Mouse (Mus musculus): ENCODE data around the gene Rab4b. TPM values are rescaled to one million over a fixed set of nuclear protein-coding genes. Genes with fewer than 3 reads are reported as not detected.

The Rab4b gene
- polyA plus RNA-seq, 1 experiment, result 65.0 TPM

GRCm38 (mm10) chr7:27189271-27189931, 10.7 kb upstream of the Rab4b start:
- TF ChIP-seq CTCF (IDR thresholded peaks at IDR 0.05; ENCODE audit: low read depth, low read length), result no peak; the same call in 1 of the 2 replicates
- no peak for TF ChIP-seq POLR2A (IDR thresholded peaks at IDR 0.05; ENCODE audit: borderline replicate concordance, low read depth, low read length)
- Histone ChIP-seq H3K4me1 (ENCODE audit: control insufficient read depth, insufficient read depth, low read length) (peaks cover 8% of the 10 kb centered on the region), H3K4me3 (ENCODE audit: insufficient read depth, low read length) (no peak overlapping the region), H3K27ac (ENCODE audit: insufficient read depth, low read depth, low read length) (no peak overlapping the region)

- Histone ChIP-seq H3K4me1 (ENCODE audit: control insufficient read depth, insufficient read depth, low read length) (no peaks in the 10 kb centered on the region), H3K4me3 (ENCODE audit: insufficient read depth, low read length) (no peak overlapping the region), H3K27ac (ENCODE audit: insufficient read depth, low read depth, low read length) (no peak overlapping the region)
- no peak for TF ChIP-seq POLR2A (IDR thresholded peaks at IDR 0.05; ENCODE audit: borderline replicate concordance, low read depth, low read length)
Observed at GRCm38 (mm10) chr7:27185986-27186385, 7.3 kb upstream of the Rab4b start.

GRCm38 (mm10) chr7:27184964-27185363, 6.3 kb upstream of the Rab4b start:
- H3K4me3 ChIP-seq (ENCODE audit: insufficient read depth, low read length), result no peak overlapping the region
- no peak overlapping the region for H3K27ac ChIP-seq (ENCODE audit: insufficient read depth, low read depth, low read length)
- no peaks in the 10 kb centered on the region for H3K4me1 ChIP-seq (ENCODE audit: control insufficient read depth, insufficient read depth, low read length)
- TF ChIP-seq POLR2A (IDR thresholded peaks at IDR 0.05; ENCODE audit: borderline replicate concordance, low read depth, low read length), result no peak
- peak; percentile 48 for TF ChIP-seq CTCF (IDR thresholded peaks at IDR 0.05; ENCODE audit: low read depth, low read length)

GRCm38 (mm10) chr7:27182498-27182897, 3.8 kb upstream of the Rab4b start:
- Histone ChIP-seq H3K4me1 (ENCODE audit: control insufficient read depth, insufficient read depth, low read length) (peaks cover 9% of the 10 kb centered on the region), H3K27ac (ENCODE audit: insufficient read depth, low read depth, low read length) (no peak overlapping the region), H3K4me3 (ENCODE audit: insufficient read depth, low read length) (no peak overlapping the region)
- TF ChIP-seq POLR2A (IDR thresholded peaks at IDR 0.05; ENCODE audit: borderline replicate concordance, low read depth, low read length) (no peak), CTCF (IDR thresholded peaks at IDR 0.05; ENCODE audit: low read depth, low read length) (no peak)

- no peak within 1 kb of the TSS for H3K27ac ChIP-seq (ENCODE audit: insufficient read depth, low read depth, low read length)
- TF ChIP-seq CTCF (IDR thresholded peaks at IDR 0.05; ENCODE audit: low read depth, low read length) (no peak), POLR2A (IDR thresholded peaks at IDR 0.05; ENCODE audit: borderline replicate concordance, low read depth, low read length) (no peak)
- H3K4me3 ChIP-seq (ENCODE audit: insufficient read depth, low read length), result no peak within 1 kb of the TSS
Observed at GRCm38 (mm10) chr7:27180837-27181695, 2.4 kb upstream of the Rab4b start, which contains the start of the genes Gm21983 and Mia. Gene Gm21983 (minus strand): TSS chr7:27181086. Gene Mia (minus strand): TSS chr7:27181157.

GRCm38 (mm10) chr7:27180036-27180435, 1.3 kb upstream of the Rab4b start:
- H3K4me3 ChIP-seq (ENCODE audit: insufficient read depth, low read length), result no peak overlapping the region
- TF ChIP-seq CTCF (IDR thresholded peaks at IDR 0.05; ENCODE audit: low read depth, low read length) (no peak), POLR2A (IDR thresholded peaks at IDR 0.05; ENCODE audit: borderline replicate concordance, low read depth, low read length) (no peak)
- H3K27ac ChIP-seq (ENCODE audit: insufficient read depth, low read depth, low read length), result no peak overlapping the region
- H3K4me1 ChIP-seq (ENCODE audit: control insufficient read depth, insufficient read depth, low read length), result peaks cover 9% of the 10 kb centered on the region

More at GRCm38 (mm10) chr7:27180837-27181695, 2.4 kb upstream of the Rab4b start, which contains the start of the genes Gm21983 and Mia:
- H3K4me1 ChIP-seq (ENCODE audit: control insufficient read depth, insufficient read depth, low read length), result peaks cover 9% of the 10 kb centered on the region

GRCm38 (mm10) chr7:27179217-27179918, 672 bp upstream of the Rab4b start:
- H3K27ac ChIP-seq (ENCODE audit: insufficient read depth, low read depth, low read length), result peak overlapping the region; percentile 42
- TF ChIP-seq POLR2A (IDR thresholded peaks at IDR 0.05; ENCODE audit: borderline replicate concordance, low read depth, low read length) (no peak), CTCF (IDR thresholded peaks at IDR 0.05; ENCODE audit: low read depth, low read length) (no peak)
- peak overlapping the region; percentile 53 for H3K4me3 ChIP-seq (ENCODE audit: insufficient read depth, low read length)
- peaks cover 9% of the 10 kb centered on the region for H3K4me1 ChIP-seq (ENCODE audit: control insufficient read depth, insufficient read depth, low read length)

- TF ChIP-seq POLR2A (IDR thresholded peaks at IDR 0.05; ENCODE audit: borderline replicate concordance, low read depth, low read length) (no peak), CTCF (IDR thresholded peaks at IDR 0.05; ENCODE audit: low read depth, low read length) (no peak)
- Histone ChIP-seq H3K4me1 (ENCODE audit: control insufficient read depth, insufficient read depth, low read length) (peaks cover 9% of the 10 kb centered on the region), H3K27ac (ENCODE audit: insufficient read depth, low read depth, low read length) (peak overlapping the region; percentile 82), H3K4me3 (ENCODE audit: insufficient read depth, low read length) (peak overlapping the region; percentile 74)
Observed at GRCm38 (mm10) chr7:27177942-27178323, 763 bp downstream of the Rab4b start.

- no peak overlapping the region for H3K4me3 ChIP-seq (ENCODE audit: insufficient read depth, low read length)
- no peak for TF ChIP-seq POLR2A (IDR thresholded peaks at IDR 0.05; ENCODE audit: borderline replicate concordance, low read depth, low read length)
- H3K27ac ChIP-seq (ENCODE audit: insufficient read depth, low read depth, low read length), result no peak overlapping the region
- peaks cover 9% of the 10 kb centered on the region for H3K4me1 ChIP-seq (ENCODE audit: control insufficient read depth, insufficient read depth, low read length)
Observed at GRCm38 (mm10) chr7:27174896-27175295, 3.8 kb downstream of the Rab4b start.
